Mouse (Mus musculus) bone marrow macrophage, adult 2 months (primary cell): ENCODE results near the gene Celf5.

Source experiments
- CTCF ChIP-seq: IDR thresholded peaks from 2 replicates; pipeline ENCODE4 v1.5.1; 2012; ENCODE audit warnings: low read depth, mild to moderate bottlenecking, low read length, moderate library complexity
- POLR2A ChIP-seq: IDR thresholded peaks from 2 replicates; pipeline ENCODE4 v1.6.1; 2012; ENCODE audit warnings: mild to moderate bottlenecking, low read depth, low read length, borderline replicate concordance

GRCm38 (mm10) chr10:81495616-81496263 is 13.2 kb upstream of the Celf5 start:
- TF ChIP-seq CTCF (no peak), POLR2A (no peak)
